Mouse (Mus musculus): ENCODE measurements around the gene P2rx7. TPM values are rescaled to one million over a fixed set of nuclear protein-coding genes. Genes with fewer than 3 reads are reported as not detected.
A peak's percentile ranks its signal among the peaks of the same experiment; 100 is the strongest.
"Not testable (repeated sequence)": the region's sequence is repeated elsewhere in the genome, so short reads cannot be mapped to it uniquely, and the experiment has no call there.

The P2rx7 gene
- total RNA-seq, 2 experiments from 2014 or later, result 7.4 to 7.7 TPM

DNA sequence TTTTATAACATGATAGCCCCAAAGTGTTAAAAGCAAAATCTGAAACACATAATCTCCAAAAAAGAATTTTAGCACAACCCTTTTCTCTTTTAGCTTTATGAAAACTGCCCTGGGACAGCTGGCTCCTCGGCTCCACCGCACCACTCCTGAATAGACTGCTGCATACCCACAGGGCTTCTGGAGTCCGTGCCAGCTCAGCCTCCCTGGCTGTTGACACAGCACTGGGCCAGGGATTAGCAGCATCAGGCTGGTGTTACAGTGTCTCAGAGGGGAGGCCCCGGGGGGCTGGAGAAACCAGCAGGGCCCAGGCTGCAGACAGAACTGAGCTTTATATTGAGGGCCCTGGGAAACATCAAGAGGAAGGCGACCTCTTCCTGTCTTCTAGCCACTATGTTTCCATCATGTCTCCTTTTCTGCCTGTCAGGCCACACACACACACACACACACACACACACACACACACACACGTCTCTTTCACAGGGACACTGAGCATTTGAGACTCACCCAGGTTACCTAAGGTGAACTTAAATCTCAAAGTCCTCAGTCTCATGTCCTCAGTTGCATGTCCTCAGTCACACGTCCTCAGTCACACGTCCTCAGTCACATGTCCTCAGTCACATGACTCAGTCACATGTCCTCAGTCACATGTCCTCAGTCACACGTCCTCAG is 3.7 kb downstream of the P2rx7 start:
- DNase-seq, result no peak

DNA sequence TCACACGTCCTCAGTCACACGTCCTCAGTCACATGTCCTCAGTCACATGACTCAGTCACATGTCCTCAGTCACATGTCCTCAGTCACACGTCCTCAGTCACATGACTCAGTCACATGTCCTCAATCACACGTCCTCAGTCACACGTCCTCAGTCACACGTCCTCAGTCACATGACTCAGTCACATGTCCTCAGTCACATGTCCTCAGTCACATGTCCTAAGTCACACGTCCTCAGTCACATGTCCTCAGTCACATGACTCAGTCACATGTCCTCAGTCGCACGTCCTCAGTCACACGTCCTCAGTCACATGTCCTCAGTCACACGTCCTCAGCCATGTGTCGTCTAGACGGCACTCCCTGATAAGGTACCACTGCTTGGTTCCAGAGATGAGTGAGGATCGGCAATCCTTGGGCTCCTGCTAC is 4.3 kb downstream of the P2rx7 start:
- DNase-seq, result not testable (repeated sequence)

DNA sequence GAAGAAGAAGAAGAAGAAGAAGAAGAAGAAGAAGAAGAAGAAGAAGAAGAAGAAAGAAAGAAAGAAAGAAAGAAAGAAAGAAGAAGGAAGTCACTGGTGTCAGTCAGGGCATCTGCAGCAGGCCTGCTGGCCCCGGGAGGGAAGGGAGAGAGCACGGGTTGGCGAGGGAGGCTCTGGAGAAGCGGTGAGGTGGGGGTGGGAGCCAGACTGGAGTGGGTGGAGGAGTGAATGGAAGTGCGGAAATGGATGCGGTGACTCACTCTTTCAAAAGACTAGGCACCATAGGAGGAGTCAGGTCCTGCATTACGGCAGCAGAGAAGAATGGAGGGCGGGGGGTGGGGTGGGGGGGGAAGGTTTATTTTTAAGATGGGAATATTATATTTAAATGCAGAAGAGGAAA is 5.6 kb downstream of the P2rx7 start:
- DNase-seq, result no peak

DNA sequence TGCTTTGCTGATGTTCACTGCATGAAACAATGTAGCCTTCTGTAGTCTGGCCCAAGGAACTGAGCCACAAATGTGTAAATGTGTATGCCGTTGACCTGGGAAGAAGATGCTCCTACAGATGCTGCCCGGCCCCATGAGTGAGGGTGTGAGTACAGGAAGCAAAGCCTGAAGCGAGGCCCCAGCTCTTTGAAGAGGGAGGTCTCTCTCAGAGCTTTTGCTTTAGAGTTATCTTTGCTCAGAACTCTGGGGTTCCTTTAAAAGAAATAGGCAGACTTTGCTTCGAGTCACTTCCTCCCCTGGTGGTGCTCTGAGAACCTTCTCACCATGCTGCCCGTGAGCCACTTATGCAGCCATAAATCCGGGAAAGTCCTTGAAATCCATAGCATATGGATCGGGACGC is 6.4 kb downstream of the P2rx7 start:
- no peak for DNase-seq

DNA sequence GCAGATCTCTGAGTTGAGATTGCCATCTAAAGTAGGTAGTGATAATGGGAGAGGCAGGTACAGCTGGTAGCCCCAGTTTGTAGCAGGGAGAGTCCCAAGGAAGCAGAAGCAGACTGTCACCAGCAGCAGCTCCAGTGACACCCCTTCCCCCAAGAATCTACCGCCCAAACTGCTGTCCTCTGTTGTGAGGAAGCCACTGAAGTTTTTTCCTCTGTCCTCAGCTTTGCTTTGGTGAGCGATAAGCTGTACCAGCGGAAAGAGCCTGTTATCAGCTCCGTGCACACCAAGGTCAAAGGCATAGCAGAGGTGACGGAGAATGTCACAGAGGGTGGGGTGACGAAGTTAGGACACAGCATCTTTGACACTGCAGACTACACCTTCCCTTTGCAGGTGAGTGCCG is 8.8 kb downstream of the P2rx7 start:
- no peak for DNase-seq

DNA sequence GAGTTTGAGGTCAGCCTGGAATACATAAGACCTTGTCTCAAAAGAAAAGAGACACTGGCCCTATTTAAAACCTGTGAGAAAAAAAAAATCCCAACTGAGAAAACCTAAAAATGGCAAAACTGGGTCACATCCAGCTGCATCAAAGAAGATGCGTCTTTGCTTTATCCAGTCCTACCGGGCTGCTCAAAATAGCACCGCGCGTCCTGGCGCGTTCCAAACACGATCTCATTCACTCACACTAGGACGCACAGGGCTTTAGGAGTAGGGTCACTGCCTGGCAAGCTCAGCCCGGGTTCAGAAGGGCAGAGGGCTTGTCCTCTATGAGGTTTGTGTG is 9.4 kb downstream of the P2rx7 start:
- no peak for DNase-seq

DNA sequence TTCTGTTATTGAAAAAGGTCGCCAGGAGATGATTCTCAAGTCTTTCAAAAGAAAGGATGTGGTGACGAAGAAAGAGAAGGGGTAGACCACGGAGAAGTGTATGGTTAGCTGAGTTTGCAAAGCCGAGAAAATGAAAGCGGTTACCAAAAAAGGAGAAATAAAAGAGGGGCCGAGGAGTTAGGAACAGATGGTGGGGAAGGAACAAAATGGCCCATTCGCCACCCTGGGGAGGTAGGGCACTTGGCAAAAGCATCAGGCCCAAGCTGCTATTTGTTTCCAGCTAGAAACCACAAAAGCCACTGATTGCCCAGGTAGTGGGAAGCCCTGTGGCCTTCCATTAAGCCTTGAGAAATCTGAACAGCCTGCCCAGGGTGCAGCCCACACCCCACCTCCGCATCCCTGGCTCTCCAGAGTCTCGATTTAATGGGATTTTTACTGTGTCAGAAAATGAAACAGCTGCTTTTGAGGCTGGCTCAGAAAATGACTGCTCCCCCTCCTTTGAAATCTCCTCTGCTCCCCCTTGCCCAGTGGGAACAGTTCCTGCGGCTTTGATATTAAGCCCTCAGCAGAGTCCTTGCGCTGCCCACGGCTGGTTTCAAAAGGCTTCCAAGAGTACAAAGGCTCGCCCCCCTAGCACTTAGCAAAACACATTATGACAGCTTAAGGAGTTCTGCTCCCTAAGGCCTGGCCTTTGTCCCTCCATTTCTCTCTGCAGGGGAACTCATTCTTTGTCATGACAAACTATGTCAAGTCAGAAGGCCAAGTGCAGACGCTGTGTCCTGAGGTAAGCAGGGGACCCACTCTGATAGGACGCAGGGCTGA is 9.9 kb downstream of the P2rx7 start:
- DNase-seq, result peak; percentile 33 to 38

DNA sequence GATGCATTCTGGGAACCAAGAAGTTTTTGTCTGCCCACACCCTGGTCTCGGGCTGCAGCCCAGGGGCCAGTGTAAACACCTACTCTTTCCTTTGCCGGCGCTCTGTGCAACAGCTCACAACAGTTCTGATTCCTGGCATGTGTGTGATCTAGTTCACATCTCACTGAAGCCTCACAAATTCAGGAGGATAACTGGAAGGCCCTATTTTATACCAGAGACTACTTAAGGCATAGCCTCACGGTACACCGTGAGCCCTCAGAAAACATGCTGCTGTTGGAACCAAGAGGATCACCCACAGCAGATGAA is 10.5 kb downstream of the P2rx7 start:
- DNase-seq, result no peak

DNA sequence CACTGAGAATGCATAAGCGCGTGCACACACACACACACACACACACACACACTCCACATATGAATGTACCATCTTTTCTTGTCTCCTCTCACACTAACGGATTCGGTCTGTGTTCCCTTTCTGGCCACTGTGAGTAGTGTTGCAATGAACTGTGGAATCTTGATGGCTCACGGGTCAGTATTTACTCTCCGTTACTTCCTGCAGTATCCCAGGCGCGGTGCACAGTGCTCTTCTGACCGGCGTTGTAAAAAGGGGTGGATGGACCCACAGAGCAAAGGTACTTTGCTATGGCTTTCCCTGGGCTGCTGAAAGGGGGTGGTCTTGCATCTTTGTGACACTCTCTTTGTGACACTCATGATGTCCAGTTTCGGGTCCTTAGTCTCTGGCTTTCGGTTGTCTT is 13.1 kb downstream of the P2rx7 start:
- no peak for DNase-seq

DNA sequence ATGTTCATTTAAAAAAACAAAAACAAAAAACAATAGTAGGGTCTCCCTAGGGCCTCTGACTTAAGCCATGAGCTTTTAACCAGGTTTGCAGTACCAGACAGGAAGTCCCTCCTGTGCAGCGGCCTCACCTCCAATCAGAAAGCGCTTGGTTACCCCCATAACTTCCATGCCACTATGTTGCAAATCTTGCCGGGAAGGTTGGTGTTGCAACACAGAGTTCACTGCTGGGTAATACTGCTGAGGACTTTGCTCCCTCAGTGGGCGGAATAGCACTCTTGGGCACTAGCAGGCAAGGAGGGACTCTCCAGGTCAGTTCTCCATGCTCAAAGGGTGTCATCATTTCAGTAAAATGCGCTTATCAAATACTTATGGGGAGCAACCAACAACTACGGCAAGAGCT is 18.8 kb downstream of the P2rx7 start:
- no peak for DNase-seq

DNA sequence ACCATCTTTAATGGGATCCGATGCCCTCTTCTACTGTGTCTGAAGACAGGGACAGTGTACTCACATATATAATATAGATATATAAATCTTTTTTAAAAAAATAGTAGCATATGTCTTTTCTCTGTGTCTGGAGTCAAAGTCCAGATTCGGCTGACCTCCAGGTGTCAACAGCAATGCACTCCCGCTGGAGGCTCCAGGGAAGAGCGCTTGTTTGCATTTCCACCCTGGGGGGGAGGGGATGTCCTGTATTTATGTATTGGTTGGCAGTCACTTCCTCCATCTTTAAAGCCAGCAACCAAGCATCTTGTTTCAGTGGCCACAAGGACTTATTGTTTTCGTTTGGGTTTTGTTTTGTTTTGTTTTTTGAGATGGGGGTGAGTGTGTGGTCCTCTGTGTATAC is 21.3 kb downstream of the P2rx7 start:
- no peak for DNase-seq

DNA sequence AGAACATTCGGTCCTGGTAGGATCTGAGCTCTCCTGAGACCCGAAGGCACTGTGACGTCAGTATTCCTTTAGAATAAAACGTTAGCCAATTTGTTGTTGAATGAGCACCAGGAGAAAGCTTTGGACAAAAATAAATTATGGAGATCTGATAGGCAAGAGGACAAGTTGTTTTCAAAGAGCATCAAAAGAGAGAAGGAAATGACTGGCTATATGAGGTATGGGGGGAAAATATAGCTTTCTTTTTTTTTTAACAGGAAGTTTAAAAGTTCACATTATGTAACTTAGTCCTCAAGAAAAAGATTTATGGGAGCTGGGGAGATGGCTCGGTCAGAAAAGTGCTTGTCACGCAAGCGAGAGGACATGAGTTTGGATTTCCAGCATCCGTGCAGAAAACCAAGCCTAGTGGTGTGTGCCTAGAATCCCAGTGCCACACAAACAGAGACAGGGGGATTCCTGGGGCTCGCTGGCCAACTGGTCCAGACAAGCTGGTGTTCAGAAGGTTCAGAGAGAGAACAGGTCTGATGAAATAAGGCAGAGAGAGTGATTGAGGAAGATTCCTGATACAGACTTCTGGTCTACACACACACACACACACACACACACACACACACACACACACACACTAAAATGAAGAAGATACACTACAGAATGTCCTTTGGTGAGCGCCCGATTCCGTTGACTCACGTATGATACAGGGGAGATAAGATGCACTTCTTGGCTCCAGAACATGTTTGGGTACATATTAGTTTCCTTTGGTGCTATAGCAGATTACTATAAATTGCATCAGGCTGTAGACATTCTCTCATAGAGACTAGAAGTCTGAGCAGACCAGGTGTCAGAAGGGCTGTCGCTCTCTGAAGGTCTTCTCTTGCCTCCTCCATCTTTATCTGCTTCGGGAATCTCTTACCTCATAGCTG is 25.5 kb downstream of the P2rx7 start:
- DNase-seq, result no peak

DNA sequence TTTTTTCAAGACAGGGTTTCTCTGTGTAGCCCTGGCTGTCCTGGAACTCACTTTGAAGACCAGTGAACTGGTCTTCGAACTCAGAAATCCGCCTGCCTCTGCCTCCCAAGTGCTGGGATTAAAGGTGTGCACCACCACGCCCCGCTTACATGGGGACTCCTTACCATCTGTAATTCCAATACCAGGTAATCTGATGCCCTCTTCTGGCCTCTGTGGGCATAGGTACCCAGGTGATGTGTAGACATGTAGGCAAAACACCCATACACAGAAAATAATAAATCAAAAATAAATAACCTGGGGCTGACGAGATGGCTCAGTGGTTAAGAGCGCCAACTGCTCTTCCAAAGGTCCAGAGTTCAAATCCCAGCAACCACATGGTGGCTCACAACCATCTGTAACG is 27.9 kb downstream of the P2rx7 start:
- not testable (repeated sequence) for DNase-seq

DNA sequence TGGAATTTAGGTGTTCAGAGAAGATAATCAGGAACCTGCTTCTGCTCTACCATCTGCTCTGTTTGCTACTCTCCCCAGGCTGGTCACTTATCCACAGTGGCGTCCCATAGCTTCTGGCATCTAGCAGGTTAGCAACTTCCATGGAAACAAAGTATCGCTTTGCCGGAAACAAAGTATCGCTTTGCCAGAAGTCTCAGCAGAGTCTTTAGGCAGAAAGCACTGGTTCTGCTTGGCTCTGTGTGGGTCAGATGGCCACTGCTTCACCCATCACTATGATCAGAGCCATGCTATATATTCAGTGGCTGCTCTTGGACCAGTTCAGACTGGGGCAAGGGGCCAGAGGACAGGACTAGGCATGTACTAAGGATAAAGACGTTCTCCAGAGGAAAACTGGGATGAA is 28.6 kb downstream of the P2rx7 start:
- DNase-seq, result no peak

DNA sequence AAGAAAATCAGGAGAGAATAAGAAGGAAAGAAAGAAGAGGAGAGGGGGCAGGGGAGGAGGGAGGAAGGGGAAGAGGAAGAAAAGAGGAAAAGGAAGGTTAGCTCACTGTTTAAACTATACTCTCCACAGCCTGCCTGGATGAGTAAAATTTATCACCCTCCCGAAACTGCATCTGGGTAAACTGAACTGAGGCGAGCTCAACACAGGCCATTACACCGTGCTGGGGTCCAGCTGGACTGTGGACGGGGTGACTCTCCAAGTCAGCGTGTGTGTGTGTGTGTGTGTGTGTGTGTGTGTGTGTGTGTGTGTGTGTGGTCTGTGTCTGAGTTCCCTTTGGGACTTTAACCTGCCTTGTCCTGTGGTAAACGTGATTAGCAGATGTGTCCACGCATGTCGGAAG is 32.3 kb downstream of the P2rx7 start:
- no peak for DNase-seq

DNA sequence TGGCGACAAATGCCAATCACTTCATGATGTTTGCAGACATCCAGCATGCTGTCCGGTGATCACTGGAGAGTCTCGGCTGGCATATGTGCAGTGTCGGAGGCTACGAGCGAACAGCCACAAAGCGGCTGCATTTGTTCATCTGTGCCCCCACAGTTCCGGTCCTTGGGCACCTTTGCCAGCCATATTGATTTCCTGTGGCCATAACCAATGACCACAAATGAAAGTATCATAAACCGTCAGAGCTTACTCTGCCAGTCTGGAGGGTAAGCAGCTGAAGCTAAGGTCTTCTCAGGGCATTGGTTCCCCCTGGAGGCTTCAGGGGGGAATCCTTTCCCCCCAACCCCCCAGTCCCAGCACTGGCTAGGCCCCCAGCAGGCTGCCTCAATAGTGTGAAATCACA is 34.3 kb downstream of the P2rx7 start:
- DNase-seq, result no peak

DNA sequence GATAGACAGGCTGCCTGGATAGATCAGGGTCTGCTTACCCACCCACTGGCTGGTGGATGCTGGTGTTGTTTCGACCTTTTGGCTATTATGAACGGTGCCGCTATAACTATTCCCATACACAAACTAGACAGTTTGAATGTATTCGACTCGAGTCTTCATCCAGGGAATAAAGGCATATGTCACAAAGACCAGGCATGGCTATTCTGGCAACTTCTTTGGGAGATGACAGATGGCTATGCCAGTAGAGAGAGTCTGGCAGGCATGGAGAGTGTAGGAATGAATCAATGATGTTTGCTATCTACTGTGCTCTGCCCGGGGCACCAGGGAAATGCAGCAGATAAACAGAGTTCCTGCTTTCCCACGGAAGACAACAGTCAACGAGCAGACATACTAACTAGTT is 36.2 kb downstream of the P2rx7 start:
- peak; percentile 31 to 33 for DNase-seq

DNA sequence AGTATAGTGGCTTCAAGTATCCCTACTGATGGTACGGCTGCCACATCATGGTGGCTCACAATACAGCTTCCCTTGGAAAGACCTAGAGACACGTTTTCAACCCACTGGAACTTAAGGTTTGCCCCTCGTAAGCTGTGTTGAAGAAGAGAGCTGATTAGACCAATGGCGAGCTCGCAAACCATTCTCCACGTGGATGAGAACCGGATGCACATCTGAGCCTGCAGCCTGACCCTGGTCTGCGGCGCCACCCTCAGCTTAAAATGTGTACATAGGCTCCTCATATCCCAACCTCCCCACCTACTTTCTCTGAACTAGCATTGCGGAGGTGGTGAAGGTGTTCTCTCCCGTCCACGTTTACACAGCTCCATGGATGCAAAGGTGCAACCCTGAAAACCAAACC is 37.6 kb downstream of the P2rx7 start:
- no peak for DNase-seq

DNA sequence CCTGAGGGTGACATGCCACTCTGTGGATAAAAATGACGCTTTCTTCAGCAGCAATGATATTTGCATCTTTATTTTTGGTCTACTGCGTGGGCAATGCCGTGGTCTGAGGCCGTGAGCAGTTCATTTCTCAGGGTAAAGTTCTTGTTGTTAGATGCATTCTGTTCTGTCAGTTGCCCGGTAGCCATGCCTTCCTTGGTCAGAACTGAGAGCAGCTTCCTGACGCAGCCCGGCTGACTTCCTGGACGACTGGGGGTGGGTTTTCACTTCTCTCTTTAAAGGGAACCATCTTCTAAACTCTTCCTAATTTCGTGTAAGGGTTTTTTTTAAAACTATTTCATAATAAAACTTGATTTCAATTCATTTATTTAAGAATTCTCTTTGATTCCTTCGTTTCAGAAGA is 40.2 kb downstream of the P2rx7 start:
- no peak for DNase-seq

DNA sequence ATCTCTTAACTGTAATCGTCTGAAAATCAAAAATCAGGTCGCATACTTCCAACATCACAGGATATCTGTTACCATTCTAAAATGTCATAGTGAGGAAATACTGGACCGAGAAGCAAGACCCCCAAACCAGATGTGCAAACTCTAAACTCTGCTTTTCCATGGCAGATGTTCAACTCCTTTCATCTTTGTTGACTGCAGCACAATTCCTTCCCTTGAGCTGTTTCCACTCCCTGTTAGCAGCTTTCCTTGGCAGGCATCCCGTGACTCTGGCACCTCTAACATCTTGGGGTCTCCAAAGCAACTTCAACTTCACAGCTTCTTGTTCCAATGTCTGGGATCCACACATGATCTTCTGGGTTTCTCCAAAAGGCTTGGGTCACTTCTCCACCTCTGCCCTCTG is 43.7 kb downstream of the P2rx7 start:
- DNase-seq, result no peak

DNA sequence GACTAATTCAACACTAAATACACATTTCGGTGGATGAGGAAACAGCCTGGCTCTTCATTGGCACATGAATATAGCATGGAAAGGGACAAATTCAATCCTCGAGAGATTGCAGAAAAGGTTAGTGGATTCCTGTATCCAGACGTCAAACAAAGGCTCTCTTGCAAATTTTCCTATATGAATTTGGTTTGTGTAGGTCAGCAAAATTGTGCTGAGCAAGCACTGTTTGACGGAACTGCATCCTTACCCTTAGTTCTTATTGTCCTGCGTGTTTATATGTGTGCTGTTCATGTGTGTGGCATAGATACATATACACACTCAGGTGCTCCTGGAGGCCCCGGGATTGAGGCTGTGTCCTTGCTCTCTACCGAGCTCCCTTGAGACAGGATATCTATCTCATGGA is 45.4 kb downstream of the P2rx7 start:
- no peak for DNase-seq

DNA sequence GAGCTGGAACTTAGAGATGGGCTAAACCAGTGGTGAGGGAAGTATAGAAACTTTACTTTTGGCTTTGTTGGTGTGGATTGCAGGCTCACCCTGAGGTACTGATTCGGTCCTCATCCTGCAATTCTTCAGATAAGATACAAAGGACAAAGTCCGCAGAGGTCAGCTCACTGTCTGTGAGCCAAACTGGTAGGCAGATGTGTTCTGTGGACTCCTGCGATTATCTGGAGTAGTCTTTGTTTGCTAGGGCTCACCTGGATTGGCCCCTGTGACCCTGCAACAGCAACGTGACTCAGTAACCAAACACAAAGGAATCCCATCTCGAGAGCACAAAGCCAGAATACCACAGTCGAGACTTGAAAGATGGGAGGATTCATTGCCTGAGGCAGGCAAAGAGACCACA is 46.8 kb downstream of the P2rx7 start:
- no peak for DNase-seq

DNA sequence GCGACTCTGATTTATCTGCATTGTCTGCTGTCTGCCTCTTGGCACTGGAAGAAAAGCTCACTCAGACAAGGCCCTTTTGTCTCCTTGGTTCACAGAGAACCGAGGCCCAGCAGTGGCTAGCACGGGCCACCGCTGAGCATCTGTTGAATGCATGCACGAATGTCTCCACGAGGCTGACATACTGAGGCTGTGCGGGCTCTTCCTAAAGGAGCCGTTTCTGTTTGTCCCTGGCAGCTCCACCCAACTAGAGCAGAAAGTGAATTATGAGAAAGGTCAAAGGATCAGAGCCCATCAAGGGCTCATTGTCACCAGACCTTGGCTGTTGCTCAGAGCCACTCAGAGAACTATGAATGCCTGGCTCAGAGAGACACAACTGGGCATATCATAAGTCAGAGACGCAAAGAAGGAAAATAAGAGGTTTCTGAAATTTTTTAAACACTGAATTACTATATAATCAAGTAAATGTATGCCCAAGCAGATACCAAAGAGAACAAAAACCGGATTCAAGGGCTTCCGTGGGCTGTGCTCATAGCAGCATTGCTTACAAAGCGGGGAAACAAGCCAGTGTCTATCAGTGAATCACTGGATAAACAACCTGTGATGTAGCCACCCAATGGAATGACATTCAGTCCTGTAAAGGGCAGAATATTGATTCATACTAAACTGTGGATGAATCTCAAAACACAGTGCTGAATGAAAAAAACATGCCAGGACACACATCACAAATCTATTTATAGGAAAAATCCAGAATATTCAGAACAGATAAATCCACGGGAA is 49.9 kb downstream of the P2rx7 start:
- DNase-seq, result peak; percentile 21 to 49

Data from layer of hippocampus, postnatal 36 days (tissue).